Mouse (Mus musculus): ENCODE data around the gene Gm20828. TPM values are rescaled to one million over a fixed set of nuclear protein-coding genes. Genes with fewer than 3 reads are reported as not detected.

Gm20828 gene
- polyA plus RNA-seq (2015; fragmentation: Illumina TruSeq; extraction: RNeasy Lipid Tissue Mini Kit (QIAGEN cat#74804); ENCODE audit: low read depth, low replicate concordance), result not detected

DNA sequence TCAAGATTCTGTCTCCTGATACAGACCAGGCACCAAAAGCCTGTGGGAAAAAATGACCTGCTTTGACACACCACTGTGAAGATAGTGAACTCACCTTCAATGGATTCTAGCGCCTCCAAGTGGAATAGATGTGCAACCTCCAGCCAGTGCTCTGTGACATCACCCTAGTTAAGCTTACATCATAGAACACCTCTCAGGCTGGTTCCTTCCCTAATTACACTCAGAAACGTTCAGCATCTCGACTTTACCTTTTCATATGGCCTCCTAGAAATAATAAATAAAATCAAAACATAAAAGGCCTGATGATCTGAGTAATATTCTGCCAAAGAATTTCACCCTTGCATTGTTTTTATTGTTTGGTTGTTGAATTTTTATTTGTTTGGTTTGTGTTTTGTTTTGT is at the start of gene Gm20828:
Gm20828 (minus strand) TSS at position 101 of the 400 bp plus-strand sequence.

All from brain, adult 10 weeks (tissue).